Mouse (Mus musculus) hindbrain, postnatal 0 days (tissue): ENCODE data around the gene Rdm1. TPM values are rescaled to one million over a fixed set of nuclear protein-coding genes. Genes with fewer than 3 reads are reported as not detected.
A peak's percentile ranks its signal among the peaks of the same experiment; 100 is the strongest.
"Not testable (repeated sequence)": the region's sequence is repeated elsewhere in the genome, so short reads cannot be mapped to it uniquely, and the experiment has no call there.

ENCODE experiments used
- ATAC-seq: fragments of 200-750 bp; cut with Nextera tagmentation; 2 replicates; pipeline ENCODE4 v1.8.0; 2017; ENCODE audit warnings: mild to moderate bottlenecking, moderate TSS enrichment, moderate library complexity
- DNase-seq: peaks from one replicate; pipeline ENCODE4 v3.0.0-alpha.2; 2015; ENCODE audit warnings: low spot score
- H3K27ac ChIP-seq: fragments of 300-500 bp; sonication (generic); 2 replicates; pipeline ENCODE4 v1.5.1; 2014; ENCODE audit warnings: mild to moderate bottlenecking
- H3K27me3 ChIP-seq: fragments of 300-500 bp; sonication (generic); 2 replicates; pipeline ENCODE4 v1.6.1; 2014; ENCODE audit warnings: low read length, mixed read lengths; ENCODE audit not compliant: insufficient read depth
- H3K36me3 ChIP-seq: fragments of 300-500 bp; sonication (generic); 2 replicates; pipeline ENCODE4 v1.6.1; 2014; ENCODE audit warnings: low read length, mixed read lengths; ENCODE audit not compliant: insufficient read depth
- H3K4me1 ChIP-seq: fragments of 300-500 bp; sonication (generic); 2 replicates; pipeline ENCODE4 v1.6.1; 2014; ENCODE audit warnings: antibody characterized with exemption, low read length, mixed read lengths; ENCODE audit not compliant: insufficient read depth
- H3K4me2 ChIP-seq: fragments of 300-500 bp; sonication (generic); 2 replicates; pipeline ENCODE4 v1.6.1; 2014; ENCODE audit warnings: low read depth, mild to moderate bottlenecking, low read length, moderate library complexity, mixed read lengths
- H3K4me3 ChIP-seq: fragments of 300-500 bp; sonication (generic); 2 replicates; pipeline ENCODE4 v1.5.1; 2014; ENCODE audit warnings: low read length
- H3K9ac ChIP-seq: fragments of 300-500 bp; sonication (generic); replicated peaks from 2 replicates; pipeline ENCODE4 v1.6.1; 2014; ENCODE audit warnings: mild to moderate bottlenecking, low read length, moderate library complexity, mixed read lengths
- H3K9me3 ChIP-seq: fragments of 300-500 bp; sonication (generic); 2 replicates; pipeline ENCODE4 v1.6.1; 2016; ENCODE audit warnings: low read length, mixed read lengths
- CTCF ChIP-seq: IDR thresholded peaks from 2 replicates; pipeline ENCODE4 v1.5.1; 2016; ENCODE audit warnings: antibody characterized with exemption, control low read depth, low read depth
- WGBS: fragments of 180-500 bp; shearing (Covaris S2); extraction: QIAGEN DNeasy Blood & Tissue Kit; methylation state at CpG from one replicate; pipeline ENCODE4 v1.1.7; 2014; 5-methylcytosine and 5-hydroxymethylcytosine counted together
- polyA plus RNA-seq: library from polyadenylated mRNA; unstranded; fragments of >200 nt; fragmentation: Nextera tagmentation; extraction: Ambion mirVana; gene quantifications from 2 replicates; pipeline ENCODE4 v1.2.1, GENCODE M21; 2015
- total RNA-seq: library from RNA; depleted of rRNA; stranded (reverse); fragments of >200 nt; gene quantifications from 2 replicates; pipeline ENCODE4 v1.2.3, GENCODE M21; 2014

Gene Rdm1
- total and polyA plus RNA-seq, 2 experiments from 2014 or later = 13.8 to 15.2 TPM

DNA sequence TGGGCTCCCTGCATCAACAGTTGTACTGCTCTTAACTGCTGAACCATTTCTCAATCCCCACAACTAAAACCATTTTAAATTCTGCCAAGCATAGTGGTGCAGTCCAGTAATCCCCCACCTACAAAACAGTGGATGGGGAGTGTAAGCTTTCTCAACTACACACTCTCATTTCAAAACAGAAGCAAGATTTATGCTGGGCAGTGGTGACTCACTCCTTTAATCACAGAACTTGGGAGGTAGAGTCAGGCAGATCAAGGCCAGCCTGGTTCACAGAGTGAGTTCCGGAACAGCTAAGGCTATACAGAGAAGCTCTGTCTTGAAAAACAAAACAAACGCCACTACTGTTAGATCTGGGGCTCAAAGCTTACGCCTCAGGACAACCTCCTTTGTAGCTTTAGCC is 8.4 kb upstream of the Rdm1 start:
- Histone ChIP-seq H3K27ac (no peak overlapping the region), H3K9ac (no peak overlapping the region), H3K27me3 (no peaks in the 10 kb centered on the region), H3K36me3 (no peaks in the 10 kb centered on the region), H3K4me3 (no peak overlapping the region), H3K4me1 (peaks cover 11% of the 10 kb centered on the region; the same call in 1 of the 2 replicates), H3K9me3 (no peaks in the 10 kb centered on the region), H3K4me2 (no peak overlapping the region)
- 79% methylated on average over 3 of the region's 3 CpGs for WGBS
- no peak for ATAC-seq
- no peak for TF ChIP-seq CTCF
- no peak for DNase-seq

DNA sequence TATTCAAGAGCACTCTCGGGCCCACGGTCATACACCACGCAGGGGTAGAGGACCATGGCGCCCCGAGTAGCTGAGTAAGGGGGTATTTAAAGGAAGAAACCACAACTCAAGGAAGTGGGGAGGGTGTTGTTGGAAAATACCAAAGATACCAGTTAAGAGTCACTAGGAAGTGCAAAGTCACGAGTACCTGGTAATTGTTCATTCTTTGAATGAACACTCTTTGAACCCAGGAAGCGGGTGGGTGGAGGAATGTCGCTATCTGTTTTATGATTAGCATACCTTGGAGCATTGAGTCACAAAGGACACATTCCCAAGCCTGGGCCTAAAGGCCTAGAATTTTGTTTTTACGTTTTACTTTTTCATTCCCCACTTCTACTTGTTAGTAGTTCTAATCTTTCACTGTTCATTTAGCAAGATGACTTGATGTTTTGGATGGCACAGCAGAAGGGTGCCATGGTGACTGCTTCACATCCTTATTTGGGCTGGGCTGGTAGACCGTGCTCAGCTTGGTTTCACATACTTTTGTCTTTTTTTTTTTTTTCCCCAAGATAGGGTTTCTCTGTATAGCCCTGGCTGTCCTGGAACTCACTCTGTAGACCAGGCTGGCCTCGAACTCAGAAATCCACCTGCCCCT is 6.9 kb upstream of the Rdm1 start:
- ATAC-seq, H3K36me3 ChIP-seq: not testable (repeated sequence)
- WGBS = 90% methylated on average over 11 of the region's 11 CpGs

DNA sequence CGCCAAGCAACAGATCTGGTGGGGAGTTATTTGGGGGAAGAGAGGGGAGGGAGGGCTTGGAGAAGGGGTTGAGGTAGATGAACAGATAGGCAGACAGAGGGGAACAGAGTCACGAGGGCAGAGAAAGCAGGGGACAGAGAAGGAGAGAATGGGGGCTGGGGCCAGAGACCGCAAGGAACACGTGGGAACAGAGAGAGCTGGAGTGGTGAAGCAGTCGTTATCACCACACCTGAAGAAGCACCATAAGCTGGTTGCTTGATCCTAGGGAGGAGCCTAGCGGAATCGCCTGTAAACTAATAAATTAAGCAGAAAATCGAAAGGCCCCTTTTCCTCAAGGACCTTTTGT is 373 bp upstream of the Rdm1 start:
- H3K27me3 ChIP-seq = no peaks in the 10 kb centered on the region
- ATAC-seq (peak; percentile 22), DNase-seq (no peak)
- peak overlapping the region; percentile 94 for H3K27ac ChIP-seq
- no peak for TF ChIP-seq CTCF
- no peaks in the 10 kb centered on the region for H3K9me3 ChIP-seq
- H3K4me2 ChIP-seq = peak overlapping the region; percentile 86
- H3K4me3 ChIP-seq = peak overlapping the region; percentile 36
- H3K4me1 ChIP-seq = peaks cover 5% of the 10 kb centered on the region; the same call in 1 of the 2 replicates
- 4% methylated on average over 8 of the region's 8 CpGs for WGBS
- H3K9ac ChIP-seq = peak overlapping the region; percentile 28
- no peaks in the 10 kb centered on the region for H3K36me3 ChIP-seq

More for the DNA sequence above, 6.9 kb upstream of the Rdm1 start:
- not testable (repeated sequence) for H3K4me3 ChIP-seq, H3K9me3 ChIP-seq, H3K27ac ChIP-seq, H3K9ac ChIP-seq, DNase-seq, H3K4me2 ChIP-seq, H3K27me3 ChIP-seq
- H3K4me1 ChIP-seq = peaks cover 11% of the 10 kb centered on the region; the same call in 1 of the 2 replicates

DNA sequence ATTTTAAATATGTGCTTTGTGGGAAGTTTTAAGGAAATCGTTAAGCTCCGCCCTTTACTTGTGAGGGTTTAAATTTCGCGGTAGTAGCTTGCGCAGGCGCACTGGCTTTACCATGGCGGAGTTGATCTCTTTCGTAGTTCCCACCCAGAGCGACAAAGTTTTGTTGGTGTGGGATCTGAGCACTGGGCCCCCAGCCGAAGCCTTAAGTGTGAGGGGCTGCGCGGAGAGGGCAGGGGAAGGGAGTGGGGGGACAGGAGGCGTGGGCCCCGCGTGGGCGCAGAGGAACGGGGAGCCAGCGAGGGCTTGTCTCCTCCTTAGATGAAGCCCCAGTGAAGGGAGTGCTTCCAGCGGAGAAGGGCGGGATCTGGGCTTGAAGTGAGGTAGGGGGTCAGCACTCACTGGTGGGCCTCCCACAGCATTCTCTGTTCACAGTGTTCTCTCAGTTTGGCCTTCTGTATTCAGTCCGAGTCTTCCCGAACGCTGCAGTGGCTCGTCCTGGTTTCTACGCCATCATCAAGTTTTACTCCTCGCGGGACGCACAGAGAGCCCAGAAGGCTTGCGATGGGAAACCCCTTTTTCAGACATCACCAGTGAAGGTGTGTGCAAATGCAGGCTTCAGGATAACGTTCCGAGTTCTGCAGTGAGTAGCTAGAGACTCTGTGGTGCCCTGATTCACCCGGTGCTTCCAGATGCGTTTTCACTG is 1.0 kb downstream of the Rdm1 start:
- Histone ChIP-seq H3K27me3 (no peaks in the 10 kb centered on the region), H3K4me1 (peaks cover 5% of the 10 kb centered on the region; the same call in 1 of the 2 replicates), H3K4me3 (peak overlapping the region; percentile 55), H3K9me3 (no peaks in the 10 kb centered on the region), H3K27ac (peak overlapping the region; percentile 88), H3K36me3 (no peaks in the 10 kb centered on the region), H3K9ac (peak overlapping the region; percentile 50), H3K4me2 (peak overlapping the region; percentile 86)
- ATAC-seq (peak; percentile 70), DNase-seq (peak; percentile 94)
- under 1% methylated on average over 33 of the region's 33 CpGs for WGBS
- TF ChIP-seq CTCF = no peak

DNA sequence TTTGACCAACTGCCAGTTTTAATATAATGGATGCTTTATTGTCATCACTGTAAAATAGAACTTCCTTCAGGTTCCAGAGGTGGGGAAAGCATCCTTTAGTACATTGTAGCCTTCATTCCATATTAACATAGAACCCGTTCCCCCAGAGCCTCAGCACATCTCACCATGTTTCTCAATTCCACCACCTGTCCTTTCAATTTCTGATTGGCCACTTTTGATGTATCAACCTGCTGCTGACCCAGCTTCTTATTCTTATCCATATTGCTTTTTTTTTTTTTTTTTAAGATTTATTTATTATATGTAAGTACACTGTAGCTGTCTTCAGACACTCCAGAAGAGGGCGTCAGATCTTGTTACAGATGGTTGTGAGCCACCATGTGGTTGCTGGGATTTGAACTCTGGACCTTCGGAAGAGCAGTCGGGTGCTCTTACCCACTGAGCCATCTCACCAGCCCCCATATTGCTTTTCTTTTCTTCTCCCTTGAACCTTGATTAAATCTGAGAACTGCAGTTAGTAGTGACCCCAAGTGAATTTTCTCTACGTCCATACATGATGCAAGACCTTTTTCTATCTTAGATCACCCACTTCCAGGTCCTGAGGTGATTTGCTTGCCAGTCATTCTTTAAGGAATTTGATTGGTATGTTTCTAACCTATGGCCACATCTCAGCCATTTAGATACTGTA is 1.9 kb downstream of the Rdm1 start:
- not testable (repeated sequence) for H3K36me3 ChIP-seq, H3K9me3 ChIP-seq
- 76% methylated on average over 4 of the region's 5 CpGs for WGBS

DNA sequence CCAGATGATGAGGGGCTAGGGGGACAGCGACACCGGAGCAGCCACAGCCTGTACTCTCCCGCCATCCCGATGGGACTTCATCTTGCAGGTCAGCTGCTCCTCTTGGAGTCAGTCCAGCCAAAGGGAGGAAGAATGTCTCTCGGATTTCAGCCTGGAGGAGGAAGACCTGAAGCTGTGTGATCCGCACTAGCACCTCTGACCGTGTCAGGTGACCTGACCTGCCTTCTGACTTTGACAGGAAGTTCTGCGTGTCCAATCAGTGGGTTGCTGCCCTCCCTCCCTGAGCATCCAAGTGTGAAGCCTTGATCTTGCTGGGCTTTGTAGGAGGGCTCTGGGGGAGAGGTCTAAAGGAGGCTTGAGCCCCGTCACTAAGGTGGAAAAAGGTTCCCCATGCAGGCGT is 8.7 kb downstream of the Rdm1 start:
- Histone ChIP-seq H3K27me3 (no peaks in the 10 kb centered on the region), H3K36me3 (no peaks in the 10 kb centered on the region), H3K4me2 (no peak overlapping the region), H3K27ac (no peak overlapping the region), H3K4me3 (no peak overlapping the region), H3K9me3 (no peaks in the 10 kb centered on the region), H3K9ac (no peak overlapping the region), H3K4me1 (no peaks in the 10 kb centered on the region)
- DNase-seq (no peak), ATAC-seq (no peak)
- TF ChIP-seq CTCF = no peak
- WGBS = 80% methylated on average over 10 of the region's 10 CpGs

More for the DNA sequence above, 1.9 kb downstream of the Rdm1 start:
- not testable (repeated sequence) for H3K27me3 ChIP-seq, H3K27ac ChIP-seq, H3K4me1 ChIP-seq, H3K9ac ChIP-seq, ATAC-seq, DNase-seq
- H3K4me2 ChIP-seq = peak overlapping the region; percentile 86
- H3K4me3 ChIP-seq = peak overlapping the region; percentile 55; the same call in 1 of the 2 replicates
